Mouse (Mus musculus): ENCODE measurements around the gene Fkbp9.

GRCm38 (mm10) chr6:56819124-56819487 lies 12.8 kb upstream of the Fkbp9 start:
- TF ChIP-seq CTCF (IDR thresholded peaks at IDR 0.05; ENCODE audit: extremely low read depth, insufficient read depth, low read length) (no peak), POLR2A (IDR thresholded peaks at IDR 0.05; ENCODE audit: extremely low read depth, insufficient read depth, low read length) (no peak)
